Mouse (Mus musculus) MEL (cell line): Measurements from ENCODE around the gene Zbtb38. TPM values are rescaled to one million over a fixed set of nuclear protein-coding genes. Genes with fewer than 3 reads are reported as not detected.

Source experiments
- DNase-seq: peaks from one replicate; pipeline ENCODE4 v3.0.0; 2011; ENCODE audit warnings: low read depth, low spot score
- H3K27ac ChIP-seq: 2 replicates; pipeline ENCODE4 v1.5.1; 2012; ENCODE audit warnings: low read depth, mild to moderate bottlenecking, control low read depth, low read length, moderate library complexity; ENCODE audit not compliant: control insufficient read depth
- H3K27me3 ChIP-seq, 2 experiments: fragments of 150-350 bp in 1 of 2; sonication (generic) in 1 of 2; 2 replicates each; pipeline ENCODE4 v1.6.1; 2012; ENCODE audit warnings: low read length in 2 of 2, mild to moderate bottlenecking in 2 of 2, improper control_type of control experiment in 1 of 2, moderate library complexity in 1 of 2; ENCODE audit not compliant: insufficient read depth in 2 of 2, control insufficient read depth in 1 of 2
- H3K36me3 ChIP-seq, 2 experiments: 2 replicates each; pipeline ENCODE4 v1.6.1; 2012 to 2014; ENCODE audit warnings: low read length in 2 of 2, improper control_type of control experiment in 1 of 2, inconsistent platforms in 1 of 2, mild to moderate bottlenecking in 1 of 2; ENCODE audit not compliant: insufficient read depth in 2 of 2, control insufficient read depth in 1 of 2
- H3K4me1 ChIP-seq, 2 experiments: fragments of 150-350 bp in 1 of 2; sonication (generic) in 1 of 2; 2 replicates each; pipeline ENCODE4 v1.6.1; 2012; ENCODE audit warnings: low read length in 2 of 2, improper control_type of control experiment in 1 of 2, mild to moderate bottlenecking in 1 of 2; ENCODE audit not compliant: insufficient read depth in 2 of 2, control insufficient read depth in 1 of 2
- H3K4me3 ChIP-seq, 2 experiments: fragments of 150-350 bp in 1 of 2; sonication (generic) in 1 of 2; 2 replicates each; pipeline ENCODE4 v1.5.1; 2012; ENCODE audit warnings: low read depth in 2 of 2, low read length in 2 of 2, mild to moderate bottlenecking in 2 of 2, moderate library complexity in 2 of 2, control low read depth in 1 of 2, improper control_type of control experiment in 1 of 2; ENCODE audit not compliant: control insufficient read depth in 1 of 2, insufficient read depth in 1 of 2
- H3K79me2 ChIP-seq: 2 replicates; pipeline ENCODE4 v1.6.1; 2012; ENCODE audit warnings: mild to moderate bottlenecking, low read length, moderate library complexity; ENCODE audit not compliant: control insufficient read depth, poor library complexity, insufficient read depth
- H3K9ac ChIP-seq: 2 replicates; pipeline ENCODE4 v1.6.1; 2012; ENCODE audit warnings: low read depth, mild to moderate bottlenecking, control low read depth, low read length, moderate library complexity; ENCODE audit not compliant: control insufficient read depth, poor library complexity, severe bottlenecking
- H3K9me3 ChIP-seq: fragments of 150-350 bp; sonication (generic); replicated peaks from 2 replicates; pipeline ENCODE4 v1.6.1; 2012; ENCODE audit warnings: mild to moderate bottlenecking, low read length, improper control_type of control experiment, moderate library complexity; ENCODE audit not compliant: insufficient read depth
- BHLHE40 ChIP-seq: IDR thresholded peaks from 2 replicates; pipeline ENCODE4 v1.6.1; 2012; ENCODE audit warnings: low read depth, mild to moderate bottlenecking, inconsistent platforms, low read length, improper control_type of control experiment, borderline replicate concordance
- CHD1 ChIP-seq: IDR thresholded peaks from 2 replicates; pipeline ENCODE4 v1.6.1; 2012; ENCODE audit warnings: low read depth, mild to moderate bottlenecking, inconsistent platforms, low read length, improper control_type of control experiment
- CTCF ChIP-seq, 3 experiments: IDR thresholded peaks in 2 of 3; conservative IDR thresholded peaks in 1 of 3; 2 replicates each; pipeline ENCODE4 v1.5.1; 2011 to 2012; ENCODE audit warnings: low read length in 3 of 3, low read depth in 2 of 3, mild to moderate bottlenecking in 2 of 3, improper control_type of control experiment in 1 of 3, inconsistent platforms in 1 of 3, mixed read lengths in 1 of 3, moderate library complexity in 1 of 3; ENCODE audit not compliant: control insufficient read depth in 1 of 3, insufficient read depth in 1 of 3, poor library complexity in 1 of 3, severe bottlenecking in 1 of 3
- E2F4 ChIP-seq: IDR thresholded peaks from 2 replicates; pipeline ENCODE4 v1.6.1; 2011; ENCODE audit warnings: low read depth, low read length, improper control_type of control experiment, borderline replicate concordance
- EP300 ChIP-seq, 2 experiments: IDR thresholded peaks; 2 replicates each; pipeline ENCODE4 v1.6.1; 2011; ENCODE audit warnings: improper control_type of control experiment in 2 of 2, low read length in 2 of 2, low read depth in 1 of 2, mild to moderate bottlenecking in 1 of 2
- HCFC1 ChIP-seq: IDR thresholded peaks from 2 replicates; pipeline ENCODE4 v1.6.1; 2012; ENCODE audit warnings: low read depth, mild to moderate bottlenecking, inconsistent platforms, low read length, improper control_type of control experiment, moderate library complexity
- KAT2A ChIP-seq: conservative IDR thresholded peaks from 2 replicates; pipeline ENCODE4 v1.6.1; 2012; ENCODE audit warnings: low read depth, low read length, improper control_type of control experiment, inconsistent platforms
- MAFK ChIP-seq: IDR thresholded peaks from 2 replicates; pipeline ENCODE4 v1.6.1; 2011; ENCODE audit warnings: low read depth, mild to moderate bottlenecking, low read length, improper control_type of control experiment, borderline replicate concordance
- MAX ChIP-seq: IDR thresholded peaks from 2 replicates; pipeline ENCODE4 v1.6.1; 2011; ENCODE audit warnings: low read length, improper control_type of control experiment
- MAZ ChIP-seq: IDR thresholded peaks from 2 replicates; pipeline ENCODE4 v1.6.1; 2012; ENCODE audit warnings: low read depth, mild to moderate bottlenecking, inconsistent platforms, low read length, improper control_type of control experiment
- MEF2A ChIP-seq: IDR thresholded peaks from 2 replicates; pipeline ENCODE4 v1.6.1; 2014; ENCODE audit warnings: low read depth, mild to moderate bottlenecking, inconsistent platforms, low read length, improper control_type of control experiment; ENCODE audit not compliant: poor library complexity, insufficient replicate concordance, severe bottlenecking; ENCODE audit errors: extremely low read depth
- MXI1 ChIP-seq: IDR thresholded peaks from 2 replicates; pipeline ENCODE4 v1.6.1; 2011; ENCODE audit warnings: mild to moderate bottlenecking, low read depth, low read length, improper control_type of control experiment
- MYB ChIP-seq: IDR thresholded peaks from 2 replicates; pipeline ENCODE4 v1.6.1; 2011; ENCODE audit warnings: mild to moderate bottlenecking, low read depth, low read length, improper control_type of control experiment
- MYC ChIP-seq: IDR thresholded peaks from 2 replicates; pipeline ENCODE4 v1.6.1; 2011; ENCODE audit warnings: low read depth, mild to moderate bottlenecking, low read length, improper control_type of control experiment, moderate library complexity
- NRF1 ChIP-seq: IDR thresholded peaks from 2 replicates; pipeline ENCODE4 v1.6.1; 2014; ENCODE audit warnings: low read depth, mild to moderate bottlenecking, inconsistent platforms, low read length, improper control_type of control experiment, moderate library complexity; ENCODE audit not compliant: poor library complexity, insufficient read depth, severe bottlenecking
- POLR2A ChIP-seq, 2 experiments: IDR thresholded peaks; 2 replicates each; pipeline ENCODE4 v1.6.1; 2011 to 2012; ENCODE audit warnings: low read length in 2 of 2, mild to moderate bottlenecking in 2 of 2, control low read depth in 1 of 2, improper control_type of control experiment in 1 of 2, low read depth in 1 of 2, moderate library complexity in 1 of 2; ENCODE audit not compliant: control insufficient read depth in 1 of 2, insufficient read depth in 1 of 2, poor library complexity in 1 of 2
- POLR2AphosphoS2 ChIP-seq: IDR thresholded peaks from 2 replicates; pipeline ENCODE4 v1.6.1; 2011; ENCODE audit warnings: low read length, improper control_type of control experiment
- POLR2AphosphoS5 ChIP-seq: IDR thresholded peaks from 2 replicates; pipeline ENCODE4 v1.6.1; 2012; ENCODE audit warnings: low read depth, borderline replicate concordance, mild to moderate bottlenecking, inconsistent platforms, low read length, moderate library complexity, mixed read lengths
- RAD21 ChIP-seq: IDR thresholded peaks from 2 replicates; pipeline ENCODE4 v1.6.1; 2011; ENCODE audit warnings: mild to moderate bottlenecking, low read depth, low read length, improper control_type of control experiment
- RCOR1 ChIP-seq: IDR thresholded peaks from 2 replicates; pipeline ENCODE4 v1.6.1; 2012; ENCODE audit warnings: low read depth, mild to moderate bottlenecking, inconsistent platforms, low read length, improper control_type of control experiment
- SIN3A ChIP-seq: IDR thresholded peaks from 2 replicates; pipeline ENCODE4 v1.6.1; 2012; ENCODE audit warnings: low read length, improper control_type of control experiment, inconsistent platforms
- SMC3 ChIP-seq: IDR thresholded peaks from 2 replicates; pipeline ENCODE4 v1.6.1; 2011; ENCODE audit warnings: low read depth, low read length, improper control_type of control experiment
- TAL1 ChIP-seq: IDR thresholded peaks from 2 replicates; pipeline ENCODE4 v1.6.1; 2012; ENCODE audit warnings: mild to moderate bottlenecking, inconsistent platforms, low read length, moderate library complexity, mixed read lengths
- TBP ChIP-seq: IDR thresholded peaks from 2 replicates; pipeline ENCODE4 v1.8.0; 2011; ENCODE audit warnings: low read depth, low read length, improper control_type of control experiment
- UBTF ChIP-seq: IDR thresholded peaks from 2 replicates; pipeline ENCODE4 v1.6.1; 2012; ENCODE audit warnings: low read depth, mild to moderate bottlenecking, inconsistent platforms, low read length, improper control_type of control experiment, moderate library complexity, borderline replicate concordance; ENCODE audit not compliant: insufficient read depth
- USF1 ChIP-seq: IDR thresholded peaks from 2 replicates; pipeline ENCODE4 v1.6.1; 2014; ENCODE audit warnings: low read depth, mild to moderate bottlenecking, inconsistent platforms, low read length, improper control_type of control experiment, moderate library complexity
- ZC3H11A ChIP-seq: IDR thresholded peaks from 2 replicates; pipeline ENCODE4 v1.6.1; 2012; ENCODE audit warnings: low read depth, mild to moderate bottlenecking, inconsistent platforms, low read length, improper control_type of control experiment
- ZKSCAN1 ChIP-seq: IDR thresholded peaks from 2 replicates; pipeline ENCODE4 v1.6.1; 2012; ENCODE audit warnings: low read depth, mild to moderate bottlenecking, inconsistent platforms, low read length, improper control_type of control experiment, moderate library complexity
- ZNF384 ChIP-seq: IDR thresholded peaks from 2 replicates; pipeline ENCODE4 v1.6.1; 2012; ENCODE audit warnings: low read depth, mild to moderate bottlenecking, inconsistent platforms, low read length, improper control_type of control experiment
- polyA plus RNA-seq, 2 experiments: library from polyadenylated mRNA; stranded (reverse) in 1 of 2; unstranded in 1 of 2; fragments of >175 nt in 1 of 2; fragments of >200 nt in 1 of 2; gene quantifications; 2 replicates each; pipeline versions ENCODE4 v1.2.1 to v1.2.4; 2012; ENCODE audit warnings: low replicate concordance in 2 of 2, low read depth in 1 of 2; ENCODE audit not compliant: insufficient read length in 2 of 2, insufficient read depth in 1 of 2, missing spikeins in 1 of 2
- total RNA-seq: library from RNA; depleted of rRNA; stranded (reverse); fragments of 300-350 nt; gene quantifications from 2 replicates; pipeline ENCODE4 v1.2.3, GENCODE M21; 2012; rRNA removed

Zbtb38 gene
- 10.9 TPM in 2 replicates for total RNA-seq
- 10 to 100 TPM; 12.2 to 65.0 TPM for polyA plus RNA-seq

DNA sequence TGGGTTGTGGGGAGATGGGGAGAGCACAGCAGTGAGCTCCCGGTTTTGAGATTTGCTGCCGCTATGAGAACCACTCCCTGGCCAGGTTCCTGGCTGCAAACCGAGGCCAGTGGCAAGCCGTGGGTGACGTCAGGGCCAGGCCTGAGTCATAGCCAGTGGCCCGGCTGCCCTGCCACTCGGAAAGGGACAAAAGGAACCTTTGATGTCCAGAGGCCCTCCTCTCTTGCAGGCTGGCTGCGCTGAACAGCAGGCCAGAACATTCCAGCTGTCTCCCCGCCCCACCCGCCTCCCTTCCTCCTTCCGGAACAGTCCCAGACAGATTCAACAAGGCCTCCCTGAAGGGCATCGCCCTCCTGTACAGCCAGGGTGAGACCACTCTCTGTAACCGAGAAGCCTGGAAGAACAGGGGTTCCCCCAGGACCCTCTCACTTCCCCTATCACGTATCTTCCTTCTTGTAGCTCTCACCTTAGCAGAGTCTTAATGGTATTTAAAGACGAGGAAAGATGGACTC lies at the start of gene Zbtb38:
TSS of gene Zbtb38 (minus strand) at position 229 of the 512 bp plus-strand sequence.
- H3K36me3 ChIP-seq, result peaks cover 0 to 7% of the 10 kb centered on the region in 2 experiments; a peak in 2 of 4 replicates
- DNase-seq, result no peak
- H3K9me3 ChIP-seq, result no peaks in the 10 kb centered on the region
- peaks cover 0 to 6% of the 10 kb centered on the region in 2 experiments; a peak in 3 of 4 replicates for H3K4me1 ChIP-seq
- TF ChIP-seq EP300 (IDR thresholded peaks at IDR 0.05; ENCODE audit: low read depth in 1 of 2, low read length in 2 of 2) (no peak), POLR2AphosphoS2 (no peak), BHLHE40 (no peak), TAL1 (no peak), SIN3A (no peak), RCOR1 (no peak), KAT2A (no peak), NRF1 (no peak), MYB (no peak), MAX (no peak), ZKSCAN1 (no peak), MAFK (no peak), POLR2A (IDR thresholded peaks at IDR 0.05; ENCODE audit: control insufficient read depth in 1 of 2, insufficient read depth in 1 of 2, low read depth in 1 of 2, low read length in 2 of 2, poor library complexity in 1 of 2) (no peak), MYC (no peak), ZC3H11A (no peak), MXI1 (no peak), SMC3 (no peak), E2F4 (no peak), UBTF (no peak)
- TF ChIP-seq, all 39 proteins: peak for 0
- Histone ChIP-seq H3K27me3 (no peaks in the 10 kb centered on the region), H3K27ac (no peak within 1 kb of the TSS), H3K79me2 (no peaks in the 10 kb centered on the region), H3K9ac (no peak within 1 kb of the TSS), H3K4me3 (no peak within 1 kb of the TSS)

GRCm38 (mm10) chr9:96800131-96800825 lies 47.6 kb upstream of the Zbtb38 start:
- H3K4me1 ChIP-seq, result peaks cover 6% of the 10 kb centered on the region in 2 experiments; a peak in 2 of 4 replicates
- no peaks in the 10 kb centered on the region for H3K79me2 ChIP-seq
- no peak overlapping the region for H3K9ac ChIP-seq
- H3K4me3 ChIP-seq, result no peak overlapping the region
- no peaks in the 10 kb centered on the region for H3K9me3 ChIP-seq
- H3K27ac ChIP-seq, result no peak overlapping the region
- peak; percentile 66 for DNase-seq
- H3K27me3 ChIP-seq, result no peaks in the 10 kb centered on the region
- peaks cover 0 to 4% of the 10 kb centered on the region in 2 experiments; a peak in 1 of 4 replicates for H3K36me3 ChIP-seq
- TF ChIP-seq MAZ (no peak), CTCF (IDR thresholded peaks at IDR 0.05 in 2 of 3, conservative IDR thresholded peaks at IDR 0.05 in 1 of 3; ENCODE audit: control insufficient read depth in 1 of 3, insufficient read depth in 1 of 3, low read depth in 2 of 3, low read length in 3 of 3, poor library complexity in 1 of 3, severe bottlenecking in 1 of 3) (peak in 2 of 3 experiments; percentile 40 to 88; a peak in 4 of 6 replicates), TAL1 (no peak), E2F4 (no peak), UBTF (no peak), TBP (no peak), ZC3H11A (peak; percentile 85), RAD21 (peak; percentile 89), ZNF384 (no peak), SIN3A (0 out of 2 replicates have a peak, but pooled peaks have one; percentile 22), POLR2AphosphoS5 (no peak), MEF2A (no peak), MYC (0 out of 2 replicates have a peak, but pooled peaks have one; percentile 30), CHD1 (no peak), USF1 (no peak), SMC3 (peak; percentile 85), HCFC1 (no peak)
